Mouse (Mus musculus) heart, embryonic 10.5 days (tissue): ENCODE results near the gene Ttc3. TPM values are rescaled to one million over a fixed set of nuclear protein-coding genes. Genes with fewer than 3 reads are reported as not detected.
A peak's percentile ranks its signal among the peaks of the same experiment; 100 is the strongest.
"Not testable (repeated sequence)": the region's sequence is repeated elsewhere in the genome, so short reads cannot be mapped to it uniquely, and the experiment has no call there.

Experiments
- DNase-seq: peaks from one replicate; pipeline ENCODE4 v3.0.0-alpha.2; 2017; ENCODE audit warnings: low spot score
- H3K27ac ChIP-seq: fragments of 300-500 bp; sonication (generic); 2 replicates; pipeline ENCODE4 v1.5.1; 2016; ENCODE audit warnings: mild to moderate bottlenecking
- H3K27me3 ChIP-seq: fragments of 300-500 bp; sonication (generic); 2 replicates; pipeline ENCODE4 v1.6.1; 2016; ENCODE audit warnings: mild to moderate bottlenecking; ENCODE audit not compliant: poor library complexity, insufficient read depth, severe bottlenecking
- H3K36me3 ChIP-seq: fragments of 300-500 bp; sonication (generic); 2 replicates; pipeline ENCODE4 v1.6.1; 2016; ENCODE audit warnings: mild to moderate bottlenecking, moderate library complexity
- H3K4me1 ChIP-seq: fragments of 300-500 bp; sonication (generic); 2 replicates; pipeline ENCODE4 v1.6.1; 2016; ENCODE audit warnings: mild to moderate bottlenecking
- H3K4me3 ChIP-seq: fragments of 300-500 bp; sonication (generic); 2 replicates; pipeline ENCODE4 v1.5.1; 2016; ENCODE audit warnings: mild to moderate bottlenecking, moderate library complexity
- H3K9me3 ChIP-seq: fragments of 300-500 bp; sonication (generic); 2 replicates; pipeline ENCODE4 v1.6.1; 2016; ENCODE audit warnings: mild to moderate bottlenecking, moderate library complexity
- WGBS: fragments of 180-500 bp; shearing (Covaris S2); methylation state at CpG from one replicate; pipeline ENCODE4 v1.1.7; 2016; 5-methylcytosine and 5-hydroxymethylcytosine counted together
- polyA plus RNA-seq: library from polyadenylated mRNA; unstranded; fragments of >200 nt; fragmentation: Nextera tagmentation; extraction: Ambion mirVana; gene quantifications from 2 replicates; pipeline ENCODE4 v1.2.1, GENCODE M21; 2016

Ttc3 gene
- polyA plus RNA-seq = 173 and 197 TPM in 2 replicates

GRCm38 (mm10) chr16:94370173-94370914, at the start of gene Ttc3:
TSS of gene Ttc3 (plus strand) at chr16:94370618.
- Histone ChIP-seq H3K9me3 (no peaks in the 10 kb centered on the region), H3K36me3 (0 out of 2 replicates have a peak, but pooled peaks cover 4% of the 10 kb centered on the region), H3K27me3 (no peaks in the 10 kb centered on the region), H3K27ac (peak within 1 kb of the TSS; percentile 99), H3K4me3 (peak within 1 kb of the TSS; percentile 89), H3K4me1 (peaks cover 17% of the 10 kb centered on the region)
- peak; percentile 96 for DNase-seq
- under 1% methylated on average over 78 of the region's 79 CpGs for WGBS

DNA sequence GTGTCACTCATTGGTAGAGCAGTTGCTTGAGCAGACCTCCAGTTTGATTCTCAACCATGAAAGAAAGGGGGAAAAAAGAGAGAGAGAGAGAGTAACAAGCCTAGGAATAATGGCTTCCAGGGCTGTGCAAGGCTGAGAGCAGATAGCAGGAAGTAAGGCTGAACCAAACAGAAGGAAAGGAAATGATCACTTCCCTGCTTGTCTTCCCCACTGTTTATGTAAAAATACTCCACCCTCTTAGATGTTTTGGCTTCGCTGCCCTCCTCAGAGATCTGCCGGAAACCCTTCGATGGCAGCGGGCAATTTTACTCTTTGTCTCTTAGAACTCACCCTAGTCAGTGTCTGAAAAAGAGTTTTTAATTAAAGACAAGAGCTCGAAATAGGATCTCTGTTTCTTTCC, 46.7 kb upstream of the Ttc3 start:
- DNase-seq = no peak
- WGBS = 59% methylated on average over 5 of the region's 5 CpGs
- H3K27ac ChIP-seq = 0 out of 2 replicates have a peak overlapping the region, but pooled peaks have one; percentile 13

DNA sequence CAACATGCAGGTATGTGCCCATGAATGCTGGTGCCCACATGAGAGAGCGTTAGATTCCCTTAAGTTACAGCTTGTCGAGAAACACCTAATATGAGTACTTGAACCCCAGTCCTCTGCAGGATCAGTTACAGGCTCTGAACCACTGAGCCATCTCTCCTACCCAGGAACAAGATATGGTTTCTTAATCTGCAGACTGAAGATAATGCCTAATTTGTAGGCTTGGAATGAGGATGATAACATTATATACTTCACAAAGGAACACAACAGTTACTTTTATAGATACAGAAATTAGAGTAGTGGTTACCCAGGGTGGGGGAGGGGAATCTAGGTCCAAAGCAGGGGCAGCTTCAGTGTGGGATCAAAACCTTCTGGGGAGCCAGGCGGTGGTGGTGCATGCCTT, 44.4 kb upstream of the Ttc3 start:
- no peak overlapping the region for H3K4me3 ChIP-seq
- peaks cover 22% of the 10 kb centered on the region for H3K4me1 ChIP-seq
- DNase-seq = no peak
- H3K36me3 ChIP-seq = no peaks in the 10 kb centered on the region
- H3K9me3 ChIP-seq = no peaks in the 10 kb centered on the region
- H3K27ac ChIP-seq = no peak overlapping the region
- peaks cover 47% of the 10 kb centered on the region for H3K27me3 ChIP-seq
- WGBS = 87% methylated on average over 3 of the region's 3 CpGs

More for the DNA sequence above, 46.7 kb upstream of the Ttc3 start:
- Histone ChIP-seq H3K9me3 (no peaks in the 10 kb centered on the region), H3K4me3 (no peak overlapping the region), H3K27me3 (peaks cover 26% of the 10 kb centered on the region), H3K4me1 (peaks cover 12% of the 10 kb centered on the region), H3K36me3 (no peaks in the 10 kb centered on the region)

DNA sequence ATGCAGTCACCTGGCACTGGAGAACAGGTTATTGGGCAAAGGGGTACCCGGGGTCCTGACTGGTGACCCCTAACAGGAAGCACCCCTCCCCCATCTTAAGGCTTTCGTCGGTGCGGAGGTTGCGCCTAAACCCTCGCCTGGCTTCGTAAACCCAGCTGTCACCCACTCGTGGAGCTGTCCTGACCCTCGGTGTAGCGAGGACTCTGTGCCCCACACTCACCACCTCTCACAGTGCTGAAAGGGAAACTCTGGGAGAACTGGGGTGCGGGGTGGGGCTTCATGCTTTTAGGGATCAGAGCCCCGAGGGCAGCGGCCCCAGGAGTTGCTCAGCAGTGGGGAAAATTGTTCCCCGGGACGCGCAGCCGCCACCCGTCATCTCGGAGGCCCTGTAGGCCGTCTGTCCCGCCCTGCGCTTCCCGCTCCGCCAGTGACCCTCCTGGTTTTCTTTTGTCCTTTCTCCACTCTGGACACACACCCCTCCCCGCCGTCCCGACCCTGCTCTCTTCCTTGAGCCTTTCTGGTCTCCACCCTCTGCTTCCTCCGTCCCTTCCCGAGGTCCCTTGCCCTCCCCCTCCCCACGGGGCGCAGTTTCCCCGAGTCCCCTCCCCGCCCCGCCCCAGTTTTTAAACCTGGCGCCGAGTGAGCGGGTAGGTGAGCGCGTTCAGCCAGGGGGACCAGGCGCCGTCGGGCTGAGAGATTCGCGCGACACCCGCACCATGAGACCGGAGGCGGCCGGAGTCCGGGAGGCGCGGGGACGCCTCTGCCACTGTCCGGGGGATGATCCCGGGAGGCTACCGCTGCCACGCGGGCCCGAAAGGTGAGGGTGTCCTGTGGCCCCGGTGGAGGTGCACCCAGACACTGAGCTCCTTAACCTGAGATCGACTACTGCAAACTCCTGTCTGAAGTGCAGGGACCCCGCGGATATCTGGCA, 42.4 kb upstream of the Ttc3 start, which contains the start of gene Ripply3:
Ripply3 (plus strand) TSS at position 640 of the 931 bp plus-strand sequence.
- H3K4me3 ChIP-seq = peak within 1 kb of the TSS; percentile 78
- peak within 1 kb of the TSS; percentile 88 for H3K27ac ChIP-seq
- H3K27me3 ChIP-seq = peaks cover 47% of the 10 kb centered on the region
- peaks cover 22% of the 10 kb centered on the region for H3K4me1 ChIP-seq
- no peaks in the 10 kb centered on the region for H3K9me3 ChIP-seq
- under 1% methylated on average over 62 of the region's 63 CpGs for WGBS
- no peaks in the 10 kb centered on the region for H3K36me3 ChIP-seq
- no peak for DNase-seq

- DNase-seq = no peak
- Histone ChIP-seq H3K27me3 (peaks cover 47% of the 10 kb centered on the region), H3K36me3 (no peaks in the 10 kb centered on the region), H3K4me1 (peaks cover 22% of the 10 kb centered on the region), H3K27ac (peak overlapping the region; percentile 88; the same call in 1 of the 2 replicates), H3K4me3 (peak overlapping the region; percentile 78), H3K9me3 (no peaks in the 10 kb centered on the region)
- WGBS = 11% methylated on average over 25 of the region's 25 CpGs
Observed at GRCm38 (mm10) chr16:94328881-94329867, 41.2 kb upstream of the Ttc3 start.

GRCm38 (mm10) chr16:94330429-94330828, 40.0 kb upstream of the Ttc3 start:
- 71% methylated on average over 5 of the region's 5 CpGs for WGBS
- no peak overlapping the region for H3K27ac ChIP-seq
- H3K9me3 ChIP-seq = no peaks in the 10 kb centered on the region
- H3K27me3 ChIP-seq = peaks cover 47% of the 10 kb centered on the region
- no peak overlapping the region for H3K4me3 ChIP-seq
- DNase-seq = no peak
- H3K4me1 ChIP-seq = peaks cover 22% of the 10 kb centered on the region
- H3K36me3 ChIP-seq = no peaks in the 10 kb centered on the region

- WGBS = 67% methylated on average over 9 of the region's 9 CpGs
- H3K27ac ChIP-seq = no peak overlapping the region
- H3K27me3 ChIP-seq = peaks cover 44% of the 10 kb centered on the region
- peaks cover 22% of the 10 kb centered on the region for H3K4me1 ChIP-seq
- H3K9me3 ChIP-seq = no peaks in the 10 kb centered on the region
- H3K36me3 ChIP-seq = peaks cover 5% of the 10 kb centered on the region; the same call in 1 of the 2 replicates
- H3K4me3 ChIP-seq = no peak overlapping the region
- no peak for DNase-seq
Observed at GRCm38 (mm10) chr16:94331233-94331885, 39.1 kb upstream of the Ttc3 start.

GRCm38 (mm10) chr16:94331886-94332252, 38.5 kb upstream of the Ttc3 start:
- H3K4me1 ChIP-seq = peaks cover 22% of the 10 kb centered on the region
- H3K36me3 ChIP-seq = peaks cover 5% of the 10 kb centered on the region; the same call in 1 of the 2 replicates
- no peak for DNase-seq
- H3K4me3 ChIP-seq = no peak overlapping the region
- 57% methylated on average over 5 of the region's 5 CpGs for WGBS
- H3K9me3 ChIP-seq = no peaks in the 10 kb centered on the region
- H3K27me3 ChIP-seq = peaks cover 39% of the 10 kb centered on the region
- no peak overlapping the region for H3K27ac ChIP-seq

GRCm38 (mm10) chr16:94335656-94336055, 34.8 kb upstream of the Ttc3 start:
- no peaks in the 10 kb centered on the region for H3K9me3 ChIP-seq
- peaks cover 5% of the 10 kb centered on the region; the same call in 1 of the 2 replicates for H3K36me3 ChIP-seq
- no peaks in the 10 kb centered on the region for H3K4me1 ChIP-seq
- DNase-seq = no peak
- H3K4me3 ChIP-seq = no peak overlapping the region
- 42% methylated on average over 5 of the region's 5 CpGs for WGBS
- H3K27me3 ChIP-seq = peaks cover 3% of the 10 kb centered on the region; the same call in 1 of the 2 replicates
- no peak overlapping the region for H3K27ac ChIP-seq

- not testable (repeated sequence) for H3K27me3 ChIP-seq, H3K9me3 ChIP-seq, H3K4me3 ChIP-seq, H3K27ac ChIP-seq, DNase-seq, H3K36me3 ChIP-seq, H3K4me1 ChIP-seq
- WGBS = 86% methylated on average over 22 of the region's 22 CpGs
Observed at GRCm38 (mm10) chr16:94339164-94340160, 31.0 kb upstream of the Ttc3 start.

DNA sequence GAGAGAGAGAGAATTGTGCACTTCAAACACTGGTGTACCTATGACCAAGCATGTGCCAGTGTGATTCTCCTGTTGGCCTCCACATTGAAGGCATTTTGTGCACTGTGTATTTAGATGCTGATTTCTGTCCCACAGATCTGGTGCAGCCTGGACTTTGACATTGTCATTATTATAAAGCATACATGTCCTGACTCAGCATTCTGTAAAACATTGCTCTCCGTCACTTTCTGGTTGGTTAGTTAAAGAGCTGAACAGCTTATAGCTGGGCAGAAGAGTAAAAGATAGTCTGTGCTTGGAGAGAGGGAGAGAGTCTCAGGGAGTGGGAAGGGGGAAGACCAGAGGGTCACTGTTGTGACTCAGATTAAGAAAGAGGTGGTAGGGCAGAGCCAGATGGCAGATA, 24.7 kb upstream of the Ttc3 start:
- Histone ChIP-seq H3K36me3 (no peaks in the 10 kb centered on the region), H3K4me1 (peaks cover 4% of the 10 kb centered on the region; the same call in 1 of the 2 replicates), H3K4me3 (no peak overlapping the region), H3K9me3 (no peaks in the 10 kb centered on the region), H3K27me3 (no peaks in the 10 kb centered on the region), H3K27ac (no peak overlapping the region)
- no peak for DNase-seq
- WGBS = 79% methylated on average over 1 of the region's 1 CpGs
